Mouse (Mus musculus) cerebellum, adult 2 months (tissue): ENCODE results near the gene Abca17. TPM values are rescaled to one million over a fixed set of nuclear protein-coding genes. Genes with fewer than 3 reads are reported as not detected.
A peak's percentile ranks its signal among the peaks of the same experiment; 100 is the strongest.

Experiments used
- DNase-seq, 2 experiments: peaks; one replicate each; pipeline ENCODE4 v3.0.0; 2021
- H3K27ac ChIP-seq: fragments of 200-500 bp; 2 replicates; pipeline ENCODE4 v1.5.1; 2012; ENCODE audit warnings: low read length, control low read depth, inconsistent platforms; ENCODE audit not compliant: insufficient read depth
- H3K27me3 ChIP-seq: fragments of 200-500 bp; 2 replicates; pipeline ENCODE4 v1.6.1; 2012; ENCODE audit warnings: inconsistent platforms, mild to moderate bottlenecking, low read length, moderate library complexity; ENCODE audit not compliant: control insufficient read depth, insufficient read depth
- H3K4me1 ChIP-seq: fragments of 200-500 bp; 2 replicates; pipeline ENCODE4 v1.6.1; 2011; ENCODE audit warnings: low read length; ENCODE audit not compliant: control insufficient read depth, insufficient read depth
- H3K4me3 ChIP-seq: fragments of 200-500 bp; replicated peaks from 2 replicates; pipeline ENCODE3; 2011; ENCODE audit warnings: mild to moderate bottlenecking, low read depth, low read length, control low read depth; ENCODE audit not compliant: insufficient read depth
- CTCF ChIP-seq: fragments of 200-500 bp; IDR thresholded peaks from 2 replicates; pipeline ENCODE4 v1.5.1; 2011; ENCODE audit warnings: low read depth, mild to moderate bottlenecking, control low read depth, low read length, moderate library complexity, borderline replicate concordance; ENCODE audit not compliant: insufficient read depth
- POLR2A ChIP-seq: fragments of 200-500 bp; IDR thresholded peaks from 2 replicates; pipeline ENCODE4 v1.6.1; 2011; ENCODE audit warnings: low read length, control low read depth, borderline replicate concordance; ENCODE audit not compliant: insufficient read depth
- WGBS: fragments of 180-500 bp; shearing (Covaris S2); methylation state at CpG from one replicate; pipeline ENCODE4 v1.1.7; 2018; 5-methylcytosine and 5-hydroxymethylcytosine counted together
- polyA plus RNA-seq: library from polyadenylated mRNA; depleted of rRNA; stranded (reverse); fragments of >200 nt; gene quantifications from 2 replicates; pipeline ENCODE4 v1.2.3, GENCODE M21; 2012

The Abca17 gene
- polyA plus RNA-seq, 1 experiment = 0.31 TPM

GRCm38 (mm10) chr17:24359006-24359405, 8.1 kb upstream of the Abca17 start:
- no peaks in the 10 kb centered on the region for H3K27me3 ChIP-seq
- no peak for DNase-seq
- H3K4me1 ChIP-seq = peaks cover 29% of the 10 kb centered on the region
- no peak for TF ChIP-seq POLR2A
- no peak for TF ChIP-seq CTCF
- H3K27ac ChIP-seq = no peak overlapping the region
- WGBS = 46% methylated on average over 8 of the region's 8 CpGs
- H3K4me3 ChIP-seq = no peak overlapping the region

DNA sequence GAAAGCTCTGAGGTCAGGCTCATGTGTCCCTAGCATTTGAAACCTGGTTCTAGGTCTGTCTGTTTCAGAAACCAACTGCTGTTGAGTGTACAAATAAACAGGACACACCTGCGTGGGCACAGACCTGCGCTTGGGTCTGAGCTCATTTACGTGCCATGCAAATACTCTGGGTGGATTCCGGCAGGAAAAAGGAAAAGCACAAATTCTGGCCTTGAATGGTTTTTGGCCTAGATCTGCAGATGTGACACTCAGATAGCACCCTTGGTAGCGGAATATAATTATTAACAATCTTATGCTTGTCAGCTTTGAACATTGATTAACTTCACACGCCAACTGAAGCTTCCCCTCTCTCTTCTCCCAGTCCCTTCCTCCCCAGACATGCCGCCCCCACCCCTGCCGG, 4.4 kb upstream of the Abca17 start:
- Histone ChIP-seq H3K27me3 (no peaks in the 10 kb centered on the region), H3K4me1 (peaks cover 19% of the 10 kb centered on the region), H3K27ac (no peak overlapping the region), H3K4me3 (no peak overlapping the region)
- whole genome bisulfite sequencing = 79% methylated on average over 8 of the region's 8 CpGs
- TF ChIP-seq POLR2A = no peak
- no peak for TF ChIP-seq CTCF
- DNase-seq = no peak

GRCm38 (mm10) chr17:24353960-24354359, 3.1 kb upstream of the Abca17 start:
- H3K4me3 ChIP-seq = no peak overlapping the region
- no peak overlapping the region for H3K27ac ChIP-seq
- 73% methylated on average over 3 of the region's 3 CpGs for WGBS
- DNase-seq = no peak
- no peaks in the 10 kb centered on the region for H3K27me3 ChIP-seq
- peaks cover 14% of the 10 kb centered on the region for H3K4me1 ChIP-seq
- TF ChIP-seq CTCF (no peak), POLR2A (no peak)

GRCm38 (mm10) chr17:24352370-24353194, 1.7 kb upstream of the Abca17 start:
- peak overlapping the region; percentile 72 for H3K27ac ChIP-seq
- no peak for DNase-seq
- peaks cover 14% of the 10 kb centered on the region for H3K4me1 ChIP-seq
- WGBS = 1% methylated on average over 36 of the region's 36 CpGs
- peak overlapping the region; percentile 74 for H3K4me3 ChIP-seq
- H3K27me3 ChIP-seq = no peaks in the 10 kb centered on the region
- TF ChIP-seq POLR2A = no peak
- TF ChIP-seq CTCF = no peak

GRCm38 (mm10) chr17:24351760-24352357, 991 bp upstream of the Abca17 start, which contains the start of gene Abca3:
Abca3 (plus strand) TSS chr17:24351950.
- Histone ChIP-seq H3K4me3 (peak within 1 kb of the TSS; percentile 74), H3K27me3 (no peaks in the 10 kb centered on the region), H3K4me1 (peaks cover 14% of the 10 kb centered on the region), H3K27ac (peak within 1 kb of the TSS; percentile 72)
- WGBS = under 1% methylated on average over 48 of the region's 55 CpGs
- TF ChIP-seq POLR2A (peak; percentile 74), CTCF (peak; percentile 97)
- peak; percentile 98 to 99 for DNase-seq

- H3K4me1 ChIP-seq = peaks cover 5% of the 10 kb centered on the region
- WGBS = 67% methylated on average over 2 of the region's 2 CpGs
- H3K27ac ChIP-seq = no peak overlapping the region
- H3K4me3 ChIP-seq = no peak overlapping the region
- no peaks in the 10 kb centered on the region for H3K27me3 ChIP-seq
- TF ChIP-seq POLR2A (no peak), CTCF (no peak)
- DNase-seq = no peak
Measured at GRCm38 (mm10) chr17:24349176-24349575, 1.7 kb downstream of the Abca17 start.

- 57% methylated on average over 7 of the region's 7 CpGs for WGBS
- TF ChIP-seq CTCF (no peak), POLR2A (no peak)
- no peak overlapping the region for H3K4me3 ChIP-seq
- no peak for DNase-seq
- H3K27me3 ChIP-seq = no peaks in the 10 kb centered on the region
- no peak overlapping the region for H3K27ac ChIP-seq
- H3K4me1 ChIP-seq = no peaks in the 10 kb centered on the region
Measured at GRCm38 (mm10) chr17:24346831-24347230, 4.0 kb downstream of the Abca17 start.

DNA sequence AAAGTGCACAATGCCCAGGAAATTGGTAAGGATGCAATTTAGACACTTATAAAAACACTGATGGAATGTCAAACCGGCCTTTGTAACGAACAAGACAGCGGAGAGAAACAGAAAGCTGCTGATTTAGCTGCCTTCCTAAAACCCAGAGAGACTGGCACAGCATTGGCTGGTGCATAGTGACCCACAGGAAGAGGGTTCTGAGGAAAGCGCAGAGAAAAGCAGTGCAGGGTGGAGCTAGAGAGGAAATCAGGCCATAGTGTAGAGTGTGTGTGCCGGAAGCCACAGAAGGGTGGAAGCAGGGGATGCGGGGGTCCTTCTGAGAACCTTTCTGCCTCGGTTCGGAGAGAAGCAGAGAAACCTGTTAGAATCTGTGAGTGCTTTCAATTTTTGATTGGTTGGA, 6.2 kb downstream of the Abca17 start:
- no peak for DNase-seq
- no peaks in the 10 kb centered on the region for H3K27me3 ChIP-seq
- H3K4me3 ChIP-seq = no peak overlapping the region
- TF ChIP-seq POLR2A (no peak), CTCF (no peak)
- no peak overlapping the region for H3K27ac ChIP-seq
- H3K4me1 ChIP-seq = no peaks in the 10 kb centered on the region
- 89% methylated on average over 8 of the region's 8 CpGs for WGBS
